Mouse (Mus musculus): Measurements from ENCODE around the gene Gm45015.
A peak's percentile ranks its signal among the peaks of the same experiment; 100 is the strongest.
"Not testable (repeated sequence)": the region's sequence is repeated elsewhere in the genome, so short reads cannot be mapped to it uniquely, and the experiment has no call there.

The Gm45015 gene

DNA sequence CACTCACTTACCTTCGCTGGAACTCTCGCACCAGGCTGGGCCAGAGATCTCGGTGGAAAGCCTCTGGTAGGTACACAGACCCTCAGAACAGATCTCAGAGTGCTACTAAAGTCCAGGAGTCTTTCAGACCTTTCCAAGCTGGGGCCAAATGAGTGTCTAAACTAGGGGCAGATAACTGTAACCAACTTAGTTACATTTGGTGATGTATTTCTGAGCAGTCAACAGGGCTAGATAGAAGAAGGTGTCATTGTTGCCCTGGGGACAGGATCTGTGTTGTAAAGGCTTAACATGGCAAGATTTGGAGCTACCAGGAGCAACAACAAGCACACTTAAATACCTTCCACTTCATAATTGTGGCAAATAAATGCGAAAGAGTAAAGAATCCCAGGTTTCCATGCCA is at the start of gene Gm45015:
Gene Gm45015, minus strand, starts transcription at position 101 of the 400 bp plus-strand sequence.
- no peak for DNase-seq (ENCODE audit: inconsistent ontology term)

DNA sequence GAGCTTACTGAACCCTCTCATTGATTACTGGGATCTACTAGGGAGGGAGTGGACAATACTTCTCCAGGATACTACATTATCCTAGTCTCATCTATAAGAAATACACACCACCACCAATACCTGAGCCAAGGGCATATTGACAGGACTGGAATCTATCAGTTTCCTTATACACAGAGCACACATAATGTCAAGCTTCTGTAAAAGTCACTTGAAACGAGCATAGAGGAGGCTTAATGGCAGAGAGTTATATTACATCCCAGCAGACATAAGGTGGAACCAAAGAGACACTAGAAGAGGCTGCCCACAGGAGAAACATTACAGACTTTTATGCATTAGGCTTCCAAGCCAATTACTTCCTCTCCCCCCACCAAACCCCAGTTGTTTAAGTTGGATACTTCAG is 48.3 kb upstream of the Gm45015 start:
- no peak for DNase-seq (ENCODE audit: inconsistent ontology term)

DNA sequence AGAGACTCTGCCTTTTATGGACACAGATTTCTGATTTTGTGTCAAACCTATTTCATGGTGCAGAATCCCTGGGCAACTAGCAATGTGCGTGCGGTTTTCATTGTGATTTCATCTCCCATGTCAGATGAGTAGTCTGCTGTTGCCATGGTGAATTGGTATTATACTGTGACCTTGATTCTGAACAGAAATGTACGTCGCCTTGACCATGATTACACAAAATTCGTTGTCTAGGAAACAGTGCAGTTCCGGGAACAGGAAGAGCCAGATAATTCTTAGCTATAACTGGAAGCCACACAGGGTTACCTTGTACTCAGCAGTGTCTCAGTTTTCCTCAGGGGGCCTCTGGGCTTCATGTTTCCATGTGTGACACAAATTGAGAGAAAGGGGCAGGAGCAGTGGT is 47.8 kb upstream of the Gm45015 start:
- DNase-seq (ENCODE audit: inconsistent ontology term): no peak

GRCm38 (mm10) chrX:73363291-73363690 is 26.7 kb upstream of the Gm45015 start:
- no peak for DNase-seq (ENCODE audit: inconsistent ontology term)

DNA sequence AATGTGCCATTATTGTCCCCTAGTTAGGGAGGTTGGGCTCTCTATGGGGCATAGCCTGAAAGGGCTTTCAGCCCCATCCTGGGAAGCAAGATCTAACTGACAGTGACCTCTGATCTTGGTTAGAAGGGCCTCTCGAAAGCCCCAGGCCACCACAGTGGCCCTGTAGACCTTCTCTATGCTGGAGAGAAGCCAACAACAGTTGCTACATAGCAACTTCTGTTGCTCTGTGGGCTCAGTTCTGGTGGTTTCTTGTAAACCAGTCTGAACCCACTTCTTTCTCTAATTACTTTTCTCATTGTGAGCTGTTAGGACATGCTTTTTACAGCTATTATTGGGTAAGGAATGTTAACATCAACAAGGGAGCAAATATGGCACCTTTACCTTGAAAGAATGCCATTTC is 20.1 kb upstream of the Gm45015 start:
- DNase-seq (ENCODE audit: inconsistent ontology term): no peak

GRCm38 (mm10) chrX:73356163-73356562 is 19.5 kb upstream of the Gm45015 start:
- no peak for DNase-seq (ENCODE audit: inconsistent ontology term)

DNA sequence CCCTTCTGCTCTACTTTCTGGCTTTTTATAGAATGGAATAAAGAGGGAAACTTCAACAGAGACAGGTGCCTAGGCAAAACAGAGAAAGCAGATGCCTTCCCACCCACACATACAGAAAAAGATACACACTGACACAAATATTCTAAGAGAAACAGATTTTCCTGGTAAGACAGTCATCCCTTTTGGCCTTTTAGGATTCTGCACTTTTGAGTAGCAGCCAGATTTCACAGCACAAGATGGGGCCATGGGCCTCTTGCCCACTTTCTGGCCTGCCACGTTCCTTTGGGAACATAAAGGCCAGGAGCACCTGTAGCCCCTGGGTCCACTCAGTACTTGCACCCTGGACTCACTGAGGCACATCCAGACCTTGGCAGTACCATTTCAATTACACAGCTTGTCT is 7.7 kb upstream of the Gm45015 start:
- no peak for DNase-seq (ENCODE audit: inconsistent ontology term)

DNA sequence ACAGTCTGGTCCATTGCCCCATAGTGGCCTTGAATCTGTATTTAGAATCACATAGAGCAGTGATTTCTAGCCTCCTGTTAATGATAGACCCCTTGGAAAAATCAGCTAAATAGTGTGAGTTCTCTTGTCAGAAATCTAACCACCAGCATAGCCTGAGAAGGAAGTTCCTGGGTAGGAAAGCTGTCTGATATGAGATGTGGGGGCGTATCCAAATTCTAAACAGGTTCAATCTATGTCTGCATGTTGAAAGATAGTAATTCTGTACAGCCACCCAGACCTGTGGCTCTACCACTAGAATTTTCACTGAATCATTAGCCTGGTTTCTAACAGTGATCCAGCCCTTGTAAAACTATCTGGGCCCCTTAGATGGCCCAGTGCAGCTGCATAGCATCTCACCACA is 7.2 kb upstream of the Gm45015 start:
- no peak for DNase-seq (ENCODE audit: inconsistent ontology term)

DNA sequence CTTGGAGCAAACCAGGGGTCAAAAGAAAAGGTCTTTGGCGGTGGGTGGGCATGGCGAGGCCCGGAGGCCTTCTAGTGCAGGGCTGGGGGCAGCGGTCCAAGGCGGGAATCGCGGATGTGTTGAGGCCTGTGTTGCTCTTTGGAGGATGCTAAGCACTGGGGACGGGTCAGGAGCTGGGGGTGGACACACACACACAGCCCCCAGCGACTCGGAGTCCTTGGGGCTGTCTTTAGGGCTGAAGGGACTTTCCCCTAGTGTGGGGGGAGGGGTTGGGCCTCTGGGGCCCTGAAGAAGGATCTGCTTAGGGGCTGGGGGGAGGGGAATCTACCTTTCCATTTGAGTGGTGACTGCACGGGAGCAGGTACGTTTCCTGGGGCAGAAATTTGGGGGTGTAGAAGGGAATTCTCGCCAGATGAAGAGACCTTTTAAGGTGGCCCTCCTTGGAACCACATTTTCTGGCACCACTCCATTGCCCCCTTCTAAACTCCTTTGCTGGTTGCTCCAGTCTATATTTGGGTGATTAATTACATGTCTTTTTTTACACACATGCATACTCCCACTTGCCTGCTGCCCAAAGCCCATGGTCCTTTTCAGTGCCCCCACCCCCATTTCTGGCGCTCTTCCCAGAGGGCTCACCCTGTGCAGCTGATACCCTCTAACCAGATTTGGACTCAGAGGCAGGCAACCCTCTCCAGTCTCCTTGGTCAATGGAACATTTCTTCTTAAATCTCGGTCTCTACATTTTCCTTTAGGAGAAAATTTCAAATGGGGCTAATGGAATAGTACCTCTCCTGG is 6.5 kb upstream of the Gm45015 start:
- DNase-seq (ENCODE audit: inconsistent ontology term): no peak

DNA sequence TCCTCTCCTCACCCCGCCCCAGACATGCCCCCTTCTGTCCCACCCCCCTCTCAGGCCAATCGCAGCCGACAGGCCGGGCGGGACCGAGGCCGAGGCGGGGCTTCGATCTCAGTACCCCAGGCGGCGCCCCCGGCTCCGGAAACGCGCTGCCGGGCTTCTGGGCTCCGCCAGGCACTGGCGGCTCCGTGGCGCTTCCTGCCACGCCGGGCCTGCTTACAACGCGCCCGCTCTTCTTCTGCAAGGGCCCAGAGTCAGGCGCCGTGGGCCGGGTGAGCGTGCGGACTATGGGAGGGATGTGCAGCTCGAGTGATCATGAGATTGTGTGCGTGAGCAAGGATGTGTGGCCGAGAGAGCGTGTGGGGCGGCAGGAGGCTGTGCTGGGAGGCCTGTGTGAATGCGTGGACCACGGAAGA is 5.8 kb upstream of the Gm45015 start, which contains the start of gene Zfp275:
Gene Zfp275, plus strand, starts transcription at position 139 of the 413 bp plus-strand sequence.
- DNase-seq (ENCODE audit: inconsistent ontology term): peak; percentile 86

DNA sequence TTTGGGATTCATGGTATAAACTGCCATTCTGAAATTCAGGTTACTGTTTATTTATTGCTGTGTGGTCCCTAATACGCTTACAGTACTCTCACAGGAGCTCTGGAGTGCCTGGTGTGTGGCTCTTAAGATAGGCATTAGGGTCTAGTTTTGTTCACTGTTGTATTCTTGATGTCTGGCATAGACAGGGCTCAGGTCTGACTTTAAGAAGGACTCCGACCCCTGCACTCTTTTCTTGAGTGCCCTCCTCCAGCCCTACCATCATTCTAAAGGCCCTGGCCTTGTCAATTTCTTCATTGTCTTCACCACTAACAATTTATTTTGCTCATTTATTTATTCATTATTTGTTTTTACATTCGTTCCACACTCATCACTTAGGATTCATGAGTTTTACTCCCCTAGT is 5.4 kb upstream of the Gm45015 start:
- DNase-seq (ENCODE audit: inconsistent ontology term): no peak

GRCm38 (mm10) chrX:73341473-73341872 is 4.8 kb upstream of the Gm45015 start:
- DNase-seq (ENCODE audit: inconsistent ontology term): no peak

DNA sequence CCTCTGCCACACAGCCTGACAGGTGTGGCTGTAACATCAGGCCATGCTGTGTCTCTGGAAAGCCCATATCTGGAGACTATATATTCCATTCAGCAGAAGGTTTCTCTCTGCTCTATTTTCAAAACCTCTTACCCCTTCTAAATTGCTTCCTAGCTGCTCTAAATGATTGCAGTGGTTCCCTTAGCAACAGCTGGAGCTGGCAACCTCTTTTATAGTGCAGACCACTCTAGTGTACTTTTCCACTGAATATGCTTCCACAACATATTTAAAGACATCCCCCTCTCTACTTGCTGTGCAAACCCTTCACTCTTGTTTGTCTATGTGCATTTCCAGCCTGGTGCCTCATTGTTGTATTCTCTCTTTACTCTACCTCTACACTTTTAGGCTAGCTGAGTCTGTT is 3.1 kb downstream of the Gm45015 start:
- no peak for DNase-seq (ENCODE audit: inconsistent ontology term)

GRCm38 (mm10) chrX:73327215-73327614 is 9.4 kb downstream of the Gm45015 start:
- DNase-seq (ENCODE audit: inconsistent ontology term): no peak

GRCm38 (mm10) chrX:73321029-73321428 is 15.6 kb downstream of the Gm45015 start:
- no peak for DNase-seq (ENCODE audit: inconsistent ontology term)

DNA sequence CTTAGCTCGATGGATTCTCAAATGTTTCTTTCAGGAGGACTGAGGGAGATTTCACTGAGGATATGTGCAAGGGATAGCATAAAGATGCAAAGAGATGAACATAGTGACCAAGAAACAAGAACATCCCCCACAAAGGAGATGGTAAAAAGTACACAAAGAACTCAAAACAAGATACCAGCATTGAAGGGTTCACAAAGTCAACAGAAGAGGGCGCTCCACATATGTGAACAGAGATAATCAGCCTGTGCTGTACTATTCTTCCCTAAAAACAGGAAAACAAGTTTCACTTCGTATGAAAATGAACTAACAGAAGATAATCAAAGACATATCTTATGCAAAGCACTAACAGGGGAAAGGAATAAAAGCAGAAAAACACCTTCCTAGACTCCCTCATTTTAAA is 24.1 kb downstream of the Gm45015 start:
- peak; percentile 4 for DNase-seq (ENCODE audit: inconsistent ontology term)

GRCm38 (mm10) chrX:73295745-73296144 is 40.9 kb downstream of the Gm45015 start:
- not testable (repeated sequence) for DNase-seq (ENCODE audit: inconsistent ontology term)

DNA sequence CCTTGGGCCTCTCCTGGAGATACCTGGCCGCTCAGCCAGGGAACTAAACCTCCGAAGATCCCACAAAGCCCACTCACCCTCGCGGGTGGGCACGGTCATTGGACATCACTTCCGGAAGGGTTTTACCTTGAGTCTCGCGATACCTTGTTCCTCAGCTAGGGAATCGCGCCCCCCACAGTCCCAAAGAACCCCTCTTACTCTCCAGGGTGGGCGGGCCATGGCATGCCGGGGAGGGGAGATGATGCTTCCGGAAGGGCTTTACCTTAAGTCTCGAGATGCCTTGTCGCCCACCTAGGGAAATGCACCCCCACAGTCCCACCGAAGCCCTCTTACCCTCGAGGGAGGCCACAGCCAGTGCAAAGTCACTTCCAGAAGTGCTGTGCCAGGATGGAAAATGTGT is 43.8 kb downstream of the Gm45015 start, which contains the start of the genes Xlr5a and Xlr5c:
Gene Xlr5a, minus strand, starts transcription at position 101 of the 400 bp plus-strand sequence.
Gene Xlr5c, minus strand, starts transcription at position 101 of the 400 bp plus-strand sequence.
- DNase-seq (ENCODE audit: inconsistent ontology term): not testable (repeated sequence)
